Mouse (Mus musculus) stomach, postnatal 0 days (tissue): Measurements from ENCODE around the gene Dgki. TPM values are rescaled to one million over a fixed set of nuclear protein-coding genes. Genes with fewer than 3 reads are reported as not detected.

Experiments used
- ATAC-seq: fragments of 200-750 bp; cut with Nextera tagmentation; 2 replicates; pipeline ENCODE4 v1.8.0; 2017; ENCODE audit not compliant: low FRiP score, low TSS enrichment
- DNase-seq: peaks from one replicate; pipeline ENCODE4 v3.0.0-alpha.2; 2016; ENCODE audit warnings: low spot score
- H3K27ac ChIP-seq: fragments of 300-500 bp; sonication (generic); replicated peaks from 2 replicates; pipeline ENCODE4 v1.5.1; 2014; ENCODE audit warnings: mild to moderate bottlenecking, control low read depth
- H3K27me3 ChIP-seq: fragments of 300-500 bp; sonication (generic); 2 replicates; pipeline ENCODE4 v1.6.1; 2014; ENCODE audit warnings: low read length; ENCODE audit not compliant: control insufficient read depth, insufficient read depth
- H3K36me3 ChIP-seq: fragments of 300-500 bp; sonication (generic); 2 replicates; pipeline ENCODE4 v1.6.1; 2014; ENCODE audit warnings: low read length, mixed read lengths; ENCODE audit not compliant: control insufficient read depth, insufficient read depth
- H3K4me1 ChIP-seq: fragments of 300-500 bp; sonication (generic); replicated peaks from 2 replicates; pipeline ENCODE4 v1.6.1; 2014; ENCODE audit warnings: antibody characterized with exemption; ENCODE audit not compliant: control insufficient read depth, insufficient read depth
- H3K4me2 ChIP-seq: fragments of 300-500 bp; sonication (generic); replicated peaks from 2 replicates; pipeline ENCODE4 v1.6.1; 2014; ENCODE audit warnings: low read depth, mild to moderate bottlenecking, control low read depth, moderate library complexity
- H3K4me3 ChIP-seq: fragments of 300-500 bp; sonication (generic); 2 replicates; pipeline ENCODE4 v1.5.1; 2014; ENCODE audit warnings: low read depth, low read length, control low read depth
- H3K9ac ChIP-seq: fragments of 300-500 bp; sonication (generic); 2 replicates; pipeline ENCODE4 v1.6.1; 2014; ENCODE audit warnings: mild to moderate bottlenecking, low read length, control low read depth, mixed read lengths
- H3K9me3 ChIP-seq: fragments of 300-500 bp; sonication (generic); 2 replicates; pipeline ENCODE4 v1.6.1; 2016; ENCODE audit warnings: low read length; ENCODE audit not compliant: control insufficient read depth
- CTCF ChIP-seq: IDR thresholded peaks from 2 replicates; pipeline ENCODE4 v1.5.1; 2016; ENCODE audit warnings: antibody characterized with exemption, low read depth, mild to moderate bottlenecking, moderate library complexity
- EP300 ChIP-seq: optimal IDR thresholded peaks from 2 replicates; pipeline ENCODE3; 2016; ENCODE audit warnings: antibody characterized with exemption
- WGBS: fragments of 180-500 bp; shearing (Covaris S2); extraction: QIAGEN DNeasy Blood & Tissue Kit; methylation state at CpG from one replicate; pipeline ENCODE4 v1.1.7; 2014; 5-methylcytosine and 5-hydroxymethylcytosine counted together
- polyA plus RNA-seq: library from polyadenylated mRNA; unstranded; fragments of >200 nt; fragmentation: Nextera tagmentation; extraction: Ambion mirVana; gene quantifications from 2 replicates; pipeline ENCODE4 v1.2.1, GENCODE M21; 2015

Dgki gene
- polyA plus RNA-seq, 1 experiment from 2014 or later: 0.39 TPM

DNA sequence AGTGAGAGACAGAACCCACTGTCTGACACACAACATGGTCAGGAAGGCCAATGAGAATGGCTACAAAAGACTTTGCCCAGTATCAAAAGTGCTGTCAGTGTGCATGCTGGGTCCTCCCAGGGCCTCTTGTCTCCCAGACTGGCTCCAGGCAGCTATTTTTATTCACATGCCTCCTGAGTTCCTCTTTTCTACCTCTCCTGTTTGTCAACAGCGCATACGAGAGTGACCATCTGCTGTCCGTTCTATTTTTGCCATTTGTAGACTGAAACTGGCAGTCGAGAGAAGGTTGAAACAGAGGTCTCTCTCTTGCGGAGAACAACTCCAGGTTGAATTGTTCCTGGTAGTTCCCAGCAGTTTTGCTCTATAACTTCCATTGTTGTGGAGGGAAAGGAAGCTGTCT, 103.1 kb downstream of the Dgki start:
- no peak for ATAC-seq
- TF ChIP-seq EP300 (no peak), CTCF (no peak)
- Histone ChIP-seq H3K4me2 (no peak overlapping the region), H3K27me3 (no peaks in the 10 kb centered on the region), H3K27ac (no peak overlapping the region), H3K36me3 (no peaks in the 10 kb centered on the region), H3K4me1 (no peaks in the 10 kb centered on the region), H3K4me3 (no peak overlapping the region), H3K9ac (no peak overlapping the region), H3K9me3 (no peaks in the 10 kb centered on the region)
- 83% methylated on average over 5 of the region's 5 CpGs for WGBS
- DNase-seq: no peak

DNA sequence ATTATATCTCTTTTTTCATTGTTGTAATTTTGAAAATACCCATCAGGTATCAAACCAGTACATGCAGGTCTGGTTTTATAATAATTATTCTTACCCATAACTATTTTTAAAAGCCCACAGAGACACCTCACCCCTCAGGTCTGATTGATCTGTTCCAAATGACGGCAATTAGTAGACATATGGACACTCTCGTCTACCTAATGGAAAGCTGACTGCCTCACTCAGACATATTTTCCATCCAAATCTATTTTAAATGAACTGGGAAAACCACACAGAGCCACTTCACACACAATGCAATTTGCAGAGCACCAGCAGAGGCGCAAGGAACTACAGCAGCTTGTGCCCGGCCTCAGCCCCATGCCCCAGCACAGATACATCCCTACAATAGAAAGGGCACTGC, 104.2 kb downstream of the Dgki start:
- no peaks in the 10 kb centered on the region for H3K9me3 ChIP-seq
- WGBS: 86% methylated on average over 4 of the region's 4 CpGs
- ATAC-seq: no peak

GRCm38 (mm10) chr6:37181961-37182360, 118.0 kb downstream of the Dgki start:
- WGBS: 83% methylated on average over 4 of the region's 4 CpGs
- no peaks in the 10 kb centered on the region for H3K9me3 ChIP-seq
- no peaks in the 10 kb centered on the region for H3K4me1 ChIP-seq
- no peak for DNase-seq
- no peak overlapping the region for H3K4me3 ChIP-seq
- H3K36me3 ChIP-seq: no peaks in the 10 kb centered on the region
- no peaks in the 10 kb centered on the region for H3K27me3 ChIP-seq
- no peak overlapping the region for H3K9ac ChIP-seq
- TF ChIP-seq CTCF (no peak), EP300 (no peak)
- no peak for ATAC-seq
- no peak overlapping the region for H3K4me2 ChIP-seq
- H3K27ac ChIP-seq: no peak overlapping the region

More for the DNA sequence above, 104.2 kb downstream of the Dgki start:
- H3K36me3 ChIP-seq: no peaks in the 10 kb centered on the region
- H3K4me1 ChIP-seq: no peaks in the 10 kb centered on the region
- H3K4me2 ChIP-seq: no peak overlapping the region
- no peaks in the 10 kb centered on the region for H3K27me3 ChIP-seq
- H3K27ac ChIP-seq: no peak overlapping the region
- no peak for DNase-seq
- no peak for TF ChIP-seq CTCF
- no peak overlapping the region for H3K4me3 ChIP-seq
- H3K9ac ChIP-seq: no peak overlapping the region

- Histone ChIP-seq H3K27me3 (no peaks in the 10 kb centered on the region), H3K27ac (no peak overlapping the region), H3K9me3 (no peaks in the 10 kb centered on the region), H3K4me1 (no peaks in the 10 kb centered on the region), H3K9ac (no peak overlapping the region), H3K36me3 (no peaks in the 10 kb centered on the region), H3K4me3 (no peak overlapping the region), H3K4me2 (no peak overlapping the region)
- no peak for TF ChIP-seq CTCF
- no peak for TF ChIP-seq EP300
- DNase-seq (no peak), ATAC-seq (no peak)
- WGBS: 80% methylated on average over 12 of the region's 12 CpGs
These were observed 128.7 kb downstream of the Dgki start for GRCm38 (mm10) chr6:37171149-37171832.

DNA sequence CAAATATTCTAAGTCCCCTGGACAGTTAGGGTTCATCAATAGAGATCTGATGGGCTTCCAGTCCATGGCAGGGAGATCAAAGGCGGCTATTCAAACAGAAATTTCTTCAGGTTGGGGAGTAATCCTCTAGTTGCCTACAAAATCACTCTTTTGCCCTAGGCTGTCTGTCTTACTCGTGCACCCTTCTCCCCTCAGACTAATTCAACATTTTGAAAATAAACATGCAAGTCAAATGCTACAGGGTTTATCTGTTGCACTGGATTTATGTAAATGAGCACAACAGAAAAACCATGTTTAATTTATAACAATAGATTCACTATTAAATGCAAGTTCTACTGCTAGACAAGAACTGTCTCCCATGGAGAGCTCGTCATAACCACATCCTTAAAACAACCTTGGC, 141.1 kb downstream of the Dgki start:
- Histone ChIP-seq H3K27me3 (no peaks in the 10 kb centered on the region), H3K4me2 (no peak overlapping the region), H3K4me1 (no peaks in the 10 kb centered on the region), H3K4me3 (no peak overlapping the region), H3K9ac (no peak overlapping the region), H3K9me3 (no peaks in the 10 kb centered on the region), H3K27ac (no peak overlapping the region), H3K36me3 (no peaks in the 10 kb centered on the region)
- TF ChIP-seq CTCF: no peak
- TF ChIP-seq EP300: no peak
- 69% methylated on average over 3 of the region's 3 CpGs for WGBS
- ATAC-seq: no peak
- no peak for DNase-seq

DNA sequence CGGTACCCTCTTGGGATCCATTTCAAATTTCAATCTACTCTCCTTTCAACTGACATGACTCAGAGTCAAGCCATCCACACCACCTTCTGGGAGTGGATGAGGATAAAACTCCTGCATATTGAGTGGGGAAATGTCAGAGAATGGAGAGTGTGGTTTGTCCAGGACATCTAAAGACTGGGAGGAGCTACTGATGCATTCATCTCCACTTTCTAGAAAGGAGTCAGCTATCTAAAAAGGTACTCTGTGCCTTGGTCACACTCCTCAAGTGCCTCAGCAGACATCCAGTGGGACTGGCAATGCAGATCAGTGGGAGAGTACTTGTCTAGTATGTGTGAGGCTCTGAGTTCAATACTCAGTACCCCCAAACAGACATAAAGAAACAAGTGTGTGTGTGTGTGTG, 145.9 kb downstream of the Dgki start:
- Histone ChIP-seq H3K4me2 (no peak overlapping the region), H3K4me1 (no peaks in the 10 kb centered on the region), H3K9ac (no peak overlapping the region), H3K36me3 (no peaks in the 10 kb centered on the region), H3K27me3 (no peaks in the 10 kb centered on the region), H3K4me3 (no peak overlapping the region), H3K9me3 (no peaks in the 10 kb centered on the region), H3K27ac (no peak overlapping the region)
- TF ChIP-seq CTCF (no peak), EP300 (no peak)
- WGBS: 76% methylated on average over 1 of the region's 1 CpGs
- DNase-seq (no peak), ATAC-seq (no peak)
